Mouse (Mus musculus): ENCODE measurements around the gene Adam26b. TPM values are rescaled to one million over a fixed set of nuclear protein-coding genes. Genes with fewer than 3 reads are reported as not detected.

Gene Adam26b
- not detected for polyA plus RNA-seq (2014; fragmentation: Illumina TruSeq; extraction: RNeasy Lipid Tissue Mini Kit (QIAGEN cat#74804); ENCODE audit: low read depth, low replicate concordance)

GRCm38 (mm10) chr8:43528006-43528405 is at the start of gene Adam26b:
TSS of gene Adam26b (minus strand) at chr8:43528106.

GRCm38 (mm10) chr8:43576607-43577006 is 48.7 kb upstream of the Adam26b start, which contains the start of gene Adam26a:
TSS of gene Adam26a (minus strand) at chr8:43576707.

Other genes starting within 250 kb of the Adam26b start
- not detected for gene Zfp42, start 221.1 kb downstream of the Adam26b start, polyA plus RNA-seq (2014; fragmentation: Illumina TruSeq; extraction: RNeasy Lipid Tissue Mini Kit (QIAGEN cat#74804); ENCODE audit: low read depth, low replicate concordance)
- gene Adam26a, start 48.6 kb upstream of the Adam26b start, polyA plus RNA-seq (2014; fragmentation: Illumina TruSeq; extraction: RNeasy Lipid Tissue Mini Kit (QIAGEN cat#74804); ENCODE audit: low read depth, low replicate concordance), result not detected
- not detected for gene Gm5346, start 99.2 kb upstream of the Adam26b start, polyA plus RNA-seq (2014; fragmentation: Illumina TruSeq; extraction: RNeasy Lipid Tissue Mini Kit (QIAGEN cat#74804); ENCODE audit: low read depth, low replicate concordance)
- not detected for gene Adam34, start 181.9 kb upstream of the Adam26b start, polyA plus RNA-seq (2014; fragmentation: Illumina TruSeq; extraction: RNeasy Lipid Tissue Mini Kit (QIAGEN cat#74804); ENCODE audit: low read depth, low replicate concordance)

Data from liver, adult 10 weeks (tissue).